Mouse (Mus musculus) MEL (cell line): Measurements from ENCODE around the gene Rex1bd.

Experiments used
- CHD2 ChIP-seq: IDR thresholded peaks from 2 replicates; pipeline ENCODE4 v1.6.1; 2011; ENCODE audit warnings: low read length, improper control_type of control experiment
- CTCF ChIP-seq, 3 experiments: IDR thresholded peaks in 2 of 3; conservative IDR thresholded peaks in 1 of 3; 2 replicates each; pipeline ENCODE4 v1.5.1; 2011 to 2012; ENCODE audit warnings: low read length in 3 of 3, low read depth in 2 of 3, mild to moderate bottlenecking in 2 of 3, improper control_type of control experiment in 1 of 3, inconsistent platforms in 1 of 3, mixed read lengths in 1 of 3, moderate library complexity in 1 of 3; ENCODE audit not compliant: control insufficient read depth in 1 of 3, insufficient read depth in 1 of 3, poor library complexity in 1 of 3, severe bottlenecking in 1 of 3
- E2F4 ChIP-seq: IDR thresholded peaks from 2 replicates; pipeline ENCODE4 v1.6.1; 2011; ENCODE audit warnings: low read depth, low read length, improper control_type of control experiment, borderline replicate concordance
- EP300 ChIP-seq, 2 experiments: IDR thresholded peaks; 2 replicates each; pipeline ENCODE4 v1.6.1; 2011; ENCODE audit warnings: improper control_type of control experiment in 2 of 2, low read length in 2 of 2, low read depth in 1 of 2, mild to moderate bottlenecking in 1 of 2
- GATA1 ChIP-seq: IDR thresholded peaks from 2 replicates; pipeline ENCODE4 v1.6.1; 2011; ENCODE audit warnings: low read depth, low read length, improper control_type of control experiment
- MAX ChIP-seq: IDR thresholded peaks from 2 replicates; pipeline ENCODE4 v1.6.1; 2011; ENCODE audit warnings: low read length, improper control_type of control experiment
- MEF2A ChIP-seq: IDR thresholded peaks from 2 replicates; pipeline ENCODE4 v1.6.1; 2014; ENCODE audit warnings: low read depth, mild to moderate bottlenecking, inconsistent platforms, low read length, improper control_type of control experiment; ENCODE audit not compliant: poor library complexity, insufficient replicate concordance, severe bottlenecking; ENCODE audit errors: extremely low read depth
- NELFE ChIP-seq: IDR thresholded peaks from 2 replicates; pipeline ENCODE4 v1.6.1; 2011; ENCODE audit warnings: low read depth, low read length, improper control_type of control experiment
- POLR2A ChIP-seq, 2 experiments: IDR thresholded peaks; 2 replicates each; pipeline ENCODE4 v1.6.1; 2011 to 2012; ENCODE audit warnings: low read length in 2 of 2, mild to moderate bottlenecking in 2 of 2, control low read depth in 1 of 2, improper control_type of control experiment in 1 of 2, low read depth in 1 of 2, moderate library complexity in 1 of 2; ENCODE audit not compliant: control insufficient read depth in 1 of 2, insufficient read depth in 1 of 2, poor library complexity in 1 of 2
- SIN3A ChIP-seq: IDR thresholded peaks from 2 replicates; pipeline ENCODE4 v1.6.1; 2012; ENCODE audit warnings: low read length, improper control_type of control experiment, inconsistent platforms
- USF1 ChIP-seq: IDR thresholded peaks from 2 replicates; pipeline ENCODE4 v1.6.1; 2014; ENCODE audit warnings: low read depth, mild to moderate bottlenecking, inconsistent platforms, low read length, improper control_type of control experiment, moderate library complexity
- ZMIZ1 ChIP-seq: IDR thresholded peaks from 2 replicates; pipeline ENCODE4 v1.6.1; 2012; ENCODE audit warnings: low read depth, mild to moderate bottlenecking, inconsistent platforms, low read length, improper control_type of control experiment, moderate library complexity

DNA sequence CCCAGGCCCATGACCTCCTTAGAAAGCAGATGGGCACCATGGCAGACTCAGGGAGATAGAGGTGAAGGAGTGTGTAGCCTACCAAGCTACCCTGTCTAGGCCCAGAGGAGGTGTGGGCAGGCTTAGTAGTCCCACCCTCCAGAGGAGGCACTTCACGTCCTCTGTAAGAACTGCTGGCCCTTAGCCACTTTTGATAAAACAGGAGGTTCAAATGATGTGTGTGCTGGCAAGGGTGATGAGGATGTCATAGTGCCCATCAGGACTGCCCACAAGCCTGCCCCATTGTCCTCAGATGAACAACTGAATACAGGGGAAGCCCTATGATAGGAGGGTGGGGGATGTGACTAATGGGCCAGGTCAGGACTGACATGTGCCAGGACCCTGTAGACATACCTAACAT lies 46.3 kb upstream of the Rex1bd start:
- TF ChIP-seq CTCF (IDR thresholded peaks at IDR 0.05 in 2 of 3, conservative IDR thresholded peaks at IDR 0.05 in 1 of 3; ENCODE audit: control insufficient read depth in 1 of 3, insufficient read depth in 1 of 3, low read depth in 2 of 3, low read length in 3 of 3, poor library complexity in 1 of 3, severe bottlenecking in 1 of 3): no peak
- TF ChIP-seq MAX: no peak
- no peak for TF ChIP-seq GATA1
- TF ChIP-seq USF1: no peak
- TF ChIP-seq POLR2A (IDR thresholded peaks at IDR 0.05; ENCODE audit: control insufficient read depth in 1 of 2, insufficient read depth in 1 of 2, low read depth in 1 of 2, low read length in 2 of 2, poor library complexity in 1 of 2): no peak
- no peak for TF ChIP-seq NELFE
- no peak for TF ChIP-seq ZMIZ1
- TF ChIP-seq E2F4: no peak
- TF ChIP-seq SIN3A: no peak
- no peak for TF ChIP-seq CHD2
- no peak for TF ChIP-seq EP300 (IDR thresholded peaks at IDR 0.05; ENCODE audit: low read depth in 1 of 2, low read length in 2 of 2)
- TF ChIP-seq MEF2A: no peak
